Mouse (Mus musculus) limb, embryonic 11.5 days (tissue): ENCODE results near the gene Gm30191. TPM values are rescaled to one million over a fixed set of nuclear protein-coding genes. Genes with fewer than 3 reads are reported as not detected.

Experiments used
- ATAC-seq: fragments of 200-750 bp; cut with Nextera tagmentation; 2 replicates; pipeline ENCODE4 v1.8.0; 2017; ENCODE audit warnings: low read depth; ENCODE audit not compliant: insufficient number of reproducible peaks, low FRiP score, low TSS enrichment
- DNase-seq: peaks from one replicate; pipeline ENCODE4 v3.0.0-alpha.2; 2015; ENCODE audit warnings: low spot score
- H3K27ac ChIP-seq: fragments of 300-500 bp; sonication (generic); replicated peaks from 2 replicates; pipeline ENCODE4 v1.5.1; 2014; ENCODE audit warnings: low read depth, mild to moderate bottlenecking, low read length
- H3K27me3 ChIP-seq: fragments of 300-500 bp; sonication (generic); 2 replicates; pipeline ENCODE4 v1.6.1; 2014; ENCODE audit warnings: mild to moderate bottlenecking, low read length, mixed read lengths; ENCODE audit not compliant: control insufficient read depth, insufficient read depth
- H3K36me3 ChIP-seq: fragments of 300-500 bp; sonication (generic); 2 replicates; pipeline ENCODE4 v1.6.1; 2014; ENCODE audit warnings: mild to moderate bottlenecking, low read length, moderate library complexity, mixed read lengths; ENCODE audit not compliant: control insufficient read depth, insufficient read depth
- H3K4me1 ChIP-seq: fragments of 300-500 bp; sonication (generic); 2 replicates; pipeline ENCODE4 v1.6.1; 2014; ENCODE audit warnings: low read length, mixed read lengths; ENCODE audit not compliant: control insufficient read depth, insufficient read depth
- H3K4me2 ChIP-seq: fragments of 300-500 bp; sonication (generic); 2 replicates; pipeline ENCODE4 v1.6.1; 2014; ENCODE audit warnings: low read depth, mild to moderate bottlenecking, moderate library complexity; ENCODE audit not compliant: severe bottlenecking
- H3K4me3 ChIP-seq: fragments of 300-500 bp; sonication (generic); 2 replicates; pipeline ENCODE4 v1.5.1; 2014; ENCODE audit warnings: low read depth, low read length
- H3K9ac ChIP-seq: fragments of 300-500 bp; sonication (generic); 2 replicates; pipeline ENCODE4 v1.6.1; 2014; ENCODE audit warnings: mild to moderate bottlenecking, low read length
- H3K9me3 ChIP-seq: fragments of 300-500 bp; sonication (generic); 2 replicates; pipeline ENCODE4 v1.6.1; 2016; ENCODE audit warnings: low read length; ENCODE audit not compliant: control insufficient read depth
- WGBS: fragments of 180-500 bp; shearing (Covaris S2); extraction: QIAGEN DNeasy Blood & Tissue Kit; methylation state at CpG from one replicate; pipeline ENCODE4 v1.1.7; 2014; 5-methylcytosine and 5-hydroxymethylcytosine counted together
- polyA plus RNA-seq: library from polyadenylated mRNA; unstranded; fragments of >200 nt; fragmentation: Nextera tagmentation; extraction: Ambion mirVana; gene quantifications from 2 replicates; pipeline ENCODE4 v1.2.1, GENCODE M21; 2014

Gene Gm30191
- polyA plus RNA-seq, 1 experiment from 2014 or later, result not detected

DNA sequence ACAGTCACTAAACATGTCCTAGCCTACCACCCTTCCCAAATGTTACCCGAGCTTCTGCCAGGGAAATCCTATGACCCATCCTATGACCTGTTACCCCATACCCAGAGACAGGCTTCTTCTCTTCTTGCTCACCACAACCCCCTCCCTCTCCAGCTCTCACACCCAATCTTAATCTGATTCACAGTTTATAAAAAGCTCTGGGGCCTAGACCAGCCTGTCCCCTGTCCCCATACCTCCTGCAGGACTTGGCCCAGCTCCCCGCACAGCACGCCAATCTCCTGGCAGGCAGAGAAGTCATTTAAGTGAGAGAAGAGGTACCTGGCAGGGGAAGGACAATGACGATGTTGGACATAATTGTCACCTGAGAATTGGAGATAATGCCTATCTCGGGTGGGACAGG, 11.9 kb upstream of the Gm30191 start:
- Histone ChIP-seq H3K4me1 (peaks cover 4% of the 10 kb centered on the region; the same call in 1 of the 2 replicates), H3K4me2 (no peak overlapping the region), H3K4me3 (no peak overlapping the region), H3K27me3 (peaks cover 19% of the 10 kb centered on the region), H3K27ac (no peak overlapping the region), H3K36me3 (no peaks in the 10 kb centered on the region), H3K9me3 (no peaks in the 10 kb centered on the region), H3K9ac (no peak overlapping the region)
- ATAC-seq (no peak), DNase-seq (no peak)
- WGBS, result 82% methylated on average over 5 of the region's 5 CpGs

DNA sequence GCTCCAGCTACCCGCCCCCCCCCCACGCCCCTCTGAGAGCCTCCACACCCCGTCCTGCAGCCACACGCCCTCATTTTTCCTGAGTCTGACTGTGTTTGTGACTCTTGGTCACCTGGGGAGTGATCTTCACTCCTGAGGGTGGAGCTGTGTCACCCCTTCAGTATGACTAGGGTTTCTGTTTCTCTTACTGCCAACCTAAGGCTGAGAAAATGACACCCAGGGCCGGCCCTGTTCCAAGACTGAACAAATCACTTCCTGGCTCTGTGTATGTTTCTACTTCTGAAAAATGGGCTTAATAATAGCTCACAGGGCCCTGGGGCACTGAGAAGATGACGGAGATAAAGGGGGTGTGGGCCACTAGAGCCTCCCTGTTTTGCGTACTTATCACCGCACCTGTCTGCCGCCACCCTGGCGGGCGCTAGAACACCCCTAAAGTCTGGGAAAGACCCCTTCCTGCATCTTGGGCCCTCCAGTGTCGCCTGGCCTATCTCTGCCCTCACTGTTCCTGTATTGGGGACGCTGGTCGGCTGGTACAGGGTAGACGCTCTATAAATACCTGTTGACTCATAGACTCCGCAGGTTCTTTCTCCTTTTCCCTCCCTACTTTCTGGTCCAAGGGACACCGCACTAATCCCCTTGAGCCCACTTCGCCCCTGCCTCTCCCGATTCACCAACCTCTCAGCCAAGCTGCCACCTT, 9.0 kb upstream of the Gm30191 start:
- Histone ChIP-seq H3K27me3 (peaks cover 19% of the 10 kb centered on the region), H3K27ac (no peak overlapping the region), H3K36me3 (no peaks in the 10 kb centered on the region), H3K9me3 (no peaks in the 10 kb centered on the region), H3K9ac (no peak overlapping the region), H3K4me1 (peaks cover 4% of the 10 kb centered on the region; the same call in 1 of the 2 replicates), H3K4me2 (peak overlapping the region; percentile 35), H3K4me3 (peak overlapping the region; percentile 11)
- DNase-seq, result no peak
- no peak for ATAC-seq
- 17% methylated on average over 19 of the region's 19 CpGs for WGBS

DNA sequence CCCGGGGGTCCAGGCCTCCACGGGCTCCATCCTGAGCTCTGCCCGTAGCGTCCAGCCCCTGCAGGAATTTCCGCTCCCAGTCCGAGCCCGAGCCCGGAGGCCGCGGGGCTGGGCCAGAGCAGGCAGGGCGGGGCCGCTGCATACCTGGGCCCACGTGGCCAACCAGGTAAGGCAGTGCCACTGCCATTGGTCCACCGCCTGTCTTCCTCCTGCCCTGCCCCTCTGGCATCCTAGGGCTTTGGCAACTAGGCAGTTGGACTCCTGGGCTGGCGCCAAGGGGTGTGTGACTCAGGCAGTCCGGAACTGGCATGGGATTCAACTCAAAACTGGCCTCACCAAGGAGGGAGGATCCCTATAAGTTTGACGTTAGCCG, 8.5 kb upstream of the Gm30191 start, which contains the start of gene Cnksr1:
Cnksr1 (minus strand) TSS at position 121 of the 373 bp plus-strand sequence.
- peak within 1 kb of the TSS; percentile 11 for H3K4me3 ChIP-seq
- no peak for ATAC-seq
- H3K36me3 ChIP-seq, result no peaks in the 10 kb centered on the region
- H3K4me1 ChIP-seq, result peaks cover 4% of the 10 kb centered on the region; the same call in 1 of the 2 replicates
- no peak within 1 kb of the TSS for H3K27ac ChIP-seq
- 1% methylated on average over 18 of the region's 18 CpGs for WGBS
- no peak within 1 kb of the TSS for H3K9ac ChIP-seq
- no peaks in the 10 kb centered on the region for H3K9me3 ChIP-seq
- peak; percentile 45 for DNase-seq
- peaks cover 19% of the 10 kb centered on the region for H3K27me3 ChIP-seq
- H3K4me2 ChIP-seq, result peak within 1 kb of the TSS; percentile 35

- 0 out of 2 replicates have a peak overlapping the region, but pooled peaks have one; percentile 35 for H3K4me2 ChIP-seq
- H3K36me3 ChIP-seq, result no peaks in the 10 kb centered on the region
- H3K4me1 ChIP-seq, result peaks cover 4% of the 10 kb centered on the region; the same call in 1 of the 2 replicates
- WGBS, result 14% methylated on average over 10 of the region's 10 CpGs
- no peak overlapping the region for H3K9ac ChIP-seq
- no peaks in the 10 kb centered on the region for H3K9me3 ChIP-seq
- no peak overlapping the region for H3K27ac ChIP-seq
- DNase-seq, result no peak
- ATAC-seq, result no peak
- H3K27me3 ChIP-seq, result peaks cover 19% of the 10 kb centered on the region
- no peak overlapping the region for H3K4me3 ChIP-seq
Observed at GRCm38 (mm10) chr4:134238686-134239085, 8.0 kb upstream of the Gm30191 start.

- H3K9me3 ChIP-seq, result no peaks in the 10 kb centered on the region
- no peak within 1 kb of the TSS; the same call in 1 of the 2 replicates for H3K9ac ChIP-seq
- peaks cover 18% of the 10 kb centered on the region for H3K27me3 ChIP-seq
- no peak for DNase-seq
- H3K27ac ChIP-seq, result no peak within 1 kb of the TSS
- no peak within 1 kb of the TSS; the same call in 1 of the 2 replicates for H3K4me2 ChIP-seq
- peaks cover 4% of the 10 kb centered on the region; the same call in 1 of the 2 replicates for H3K4me1 ChIP-seq
- H3K4me3 ChIP-seq, result peak within 1 kb of the TSS; percentile 70; the same call in 1 of the 2 replicates
- WGBS, result 91% methylated on average over 17 of the region's 17 CpGs
- no peak for ATAC-seq
- no peaks in the 10 kb centered on the region for H3K36me3 ChIP-seq
Observed at GRCm38 (mm10) chr4:134243516-134244250, 3.1 kb upstream of the Gm30191 start, which contains the start of gene E130218I03Rik. E130218I03Rik (plus strand) TSS chr4:134243662.

DNA sequence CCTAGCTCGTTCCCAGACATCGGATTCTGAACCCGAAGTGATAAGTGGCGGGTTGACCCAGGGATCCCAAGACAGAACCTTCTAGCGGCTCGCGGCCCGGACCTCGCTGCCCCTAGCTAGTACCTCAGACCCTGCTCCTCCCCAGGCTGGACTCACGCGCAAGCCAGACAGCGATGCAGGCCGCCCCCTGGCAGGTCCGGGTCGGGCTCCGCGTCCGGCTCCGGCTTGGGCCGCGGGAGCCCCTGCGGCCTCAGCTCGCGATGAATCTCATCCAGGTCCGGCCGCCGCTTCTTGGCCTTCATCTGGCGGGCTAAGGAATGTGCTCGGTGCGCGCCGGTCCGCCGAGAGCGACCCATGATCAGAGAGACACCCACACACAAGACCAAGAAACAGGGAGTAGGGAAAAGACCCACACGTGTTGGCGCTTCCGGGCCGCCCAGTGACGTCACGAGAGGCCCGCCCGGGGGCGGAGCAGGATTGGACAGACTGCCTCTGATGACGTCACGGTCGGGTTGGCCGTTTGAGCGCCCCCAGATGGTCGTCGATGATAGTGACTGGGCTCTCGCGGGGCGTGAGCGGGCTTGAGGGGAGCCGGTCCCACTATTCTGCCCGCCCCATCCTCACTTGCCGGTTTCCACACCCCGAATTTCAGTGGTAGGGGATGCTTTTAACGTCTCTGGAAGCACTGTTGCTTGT, 1.4 kb upstream of the Gm30191 start, which contains the start of gene Zfp593:
Zfp593 (minus strand) TSS at position 445 of the 696 bp plus-strand sequence.
- Histone ChIP-seq H3K27ac (no peak within 1 kb of the TSS), H3K4me2 (peak within 1 kb of the TSS; percentile 77), H3K4me3 (peak within 1 kb of the TSS; percentile 70), H3K9ac (peak within 1 kb of the TSS; percentile 67), H3K27me3 (peaks cover 18% of the 10 kb centered on the region), H3K36me3 (no peaks in the 10 kb centered on the region), H3K9me3 (no peaks in the 10 kb centered on the region), H3K4me1 (peaks cover 6% of the 10 kb centered on the region; the same call in 1 of the 2 replicates)
- WGBS, result under 1% methylated on average over 60 of the region's 60 CpGs
- DNase-seq (peak; percentile 99), ATAC-seq (peak; percentile 73)

- DNase-seq (no peak), ATAC-seq (no peak)
- H3K4me1 ChIP-seq, result peaks cover 11% of the 10 kb centered on the region; the same call in 1 of the 2 replicates
- 41% methylated on average over 4 of the region's 4 CpGs for WGBS
- no peak overlapping the region for H3K4me2 ChIP-seq
- no peak overlapping the region for H3K9ac ChIP-seq
- no peaks in the 10 kb centered on the region for H3K9me3 ChIP-seq
- no peak overlapping the region for H3K4me3 ChIP-seq
- no peaks in the 10 kb centered on the region for H3K36me3 ChIP-seq
- no peak overlapping the region for H3K27ac ChIP-seq
- peaks cover 26% of the 10 kb centered on the region for H3K27me3 ChIP-seq
Observed at GRCm38 (mm10) chr4:134246256-134246655, 479 bp upstream of the Gm30191 start.

DNA sequence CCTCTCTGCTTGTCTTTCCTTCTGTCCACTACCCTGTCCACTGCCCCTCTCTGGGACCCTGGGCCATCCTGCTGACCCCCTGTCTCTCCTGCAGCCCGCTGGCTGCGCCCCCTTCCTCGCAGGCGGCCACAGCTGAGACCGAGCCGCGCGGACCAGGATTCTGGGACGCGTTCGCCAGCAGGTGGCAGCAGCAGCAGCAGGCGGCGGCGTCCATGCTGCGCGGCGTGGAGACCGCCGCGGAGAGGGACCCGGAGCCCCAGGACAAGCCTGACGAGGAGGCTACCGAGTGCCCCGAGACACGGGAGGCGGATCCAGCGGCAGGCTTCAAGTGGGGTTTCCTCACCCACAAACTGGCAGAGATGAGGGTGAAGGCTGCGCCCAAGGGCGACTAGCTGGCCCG, 2.9 kb downstream of the Gm30191 start:
- WGBS, result 1% methylated on average over 30 of the region's 30 CpGs
- H3K36me3 ChIP-seq, result no peaks in the 10 kb centered on the region
- peak overlapping the region; percentile 93 for H3K4me2 ChIP-seq
- 0 out of 2 replicates have a peak overlapping the region, but pooled peaks have one; percentile 34 for H3K9ac ChIP-seq
- H3K4me1 ChIP-seq, result peaks cover 30% of the 10 kb centered on the region
- ATAC-seq (0 out of 2 replicates have a peak, but pooled peaks have one; percentile 45), DNase-seq (peak; percentile 90)
- H3K27me3 ChIP-seq, result peaks cover 50% of the 10 kb centered on the region
- H3K9me3 ChIP-seq, result no peaks in the 10 kb centered on the region
- H3K4me3 ChIP-seq, result peak overlapping the region; percentile 22
- H3K27ac ChIP-seq, result no peak overlapping the region
